Mouse (Mus musculus) layer of hippocampus, adult 11-12 months (tissue): ENCODE data around the gene Gli3.
A peak's percentile ranks its signal among the peaks of the same experiment; 100 is the strongest.

Source experiments
- DNase-seq: peaks from one replicate; pipeline ENCODE4 v3.0.0; 2022; ENCODE audit warnings: low spot score

Gli3 gene

DNA sequence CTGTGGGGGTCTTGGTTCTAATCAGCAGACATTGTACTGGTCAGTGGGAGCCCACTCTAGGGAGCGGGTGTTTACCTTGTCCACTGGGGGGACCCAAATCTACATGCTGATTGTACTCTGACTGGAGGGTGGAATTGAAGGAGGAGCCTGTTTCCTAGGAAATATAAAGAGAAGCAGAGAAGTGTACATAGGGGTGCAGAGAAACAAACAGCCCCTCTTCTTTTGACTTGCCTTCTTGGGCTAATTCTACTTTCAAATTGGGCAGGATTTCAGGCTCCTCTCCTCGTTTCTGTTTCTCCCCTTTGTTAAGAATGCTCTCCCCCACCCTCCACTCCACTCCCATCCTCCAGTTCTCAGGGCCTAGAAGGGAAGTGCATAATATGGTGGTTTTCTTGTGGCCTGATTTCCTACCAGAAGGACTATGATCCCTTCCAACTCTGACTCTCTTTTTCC, 93.6 kb downstream of the Gli3 start:
- no peak for DNase-seq

DNA sequence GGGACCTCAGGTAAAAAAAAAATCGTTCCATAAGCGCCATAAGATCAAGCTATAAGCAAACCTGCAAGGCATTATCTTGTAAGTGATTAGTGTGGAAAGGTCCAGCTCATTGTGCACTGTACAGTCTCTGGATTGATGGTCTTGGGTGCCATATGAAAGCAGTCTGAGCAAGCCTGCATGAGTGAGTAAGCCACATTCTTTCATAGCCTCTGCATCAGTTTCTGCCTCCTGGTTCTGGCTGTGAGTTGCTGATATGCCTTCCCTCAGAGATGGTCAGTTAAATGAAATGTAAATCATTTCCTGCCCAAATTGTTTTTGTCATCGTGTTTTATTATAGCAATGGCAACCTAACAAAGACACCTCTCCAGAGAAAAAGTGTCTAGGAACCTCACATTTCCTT, 98.4 kb downstream of the Gli3 start:
- no peak for DNase-seq

GRCm38 (mm10) chr13:15570908-15571568, 108.0 kb downstream of the Gli3 start:
- no peak for DNase-seq

DNA sequence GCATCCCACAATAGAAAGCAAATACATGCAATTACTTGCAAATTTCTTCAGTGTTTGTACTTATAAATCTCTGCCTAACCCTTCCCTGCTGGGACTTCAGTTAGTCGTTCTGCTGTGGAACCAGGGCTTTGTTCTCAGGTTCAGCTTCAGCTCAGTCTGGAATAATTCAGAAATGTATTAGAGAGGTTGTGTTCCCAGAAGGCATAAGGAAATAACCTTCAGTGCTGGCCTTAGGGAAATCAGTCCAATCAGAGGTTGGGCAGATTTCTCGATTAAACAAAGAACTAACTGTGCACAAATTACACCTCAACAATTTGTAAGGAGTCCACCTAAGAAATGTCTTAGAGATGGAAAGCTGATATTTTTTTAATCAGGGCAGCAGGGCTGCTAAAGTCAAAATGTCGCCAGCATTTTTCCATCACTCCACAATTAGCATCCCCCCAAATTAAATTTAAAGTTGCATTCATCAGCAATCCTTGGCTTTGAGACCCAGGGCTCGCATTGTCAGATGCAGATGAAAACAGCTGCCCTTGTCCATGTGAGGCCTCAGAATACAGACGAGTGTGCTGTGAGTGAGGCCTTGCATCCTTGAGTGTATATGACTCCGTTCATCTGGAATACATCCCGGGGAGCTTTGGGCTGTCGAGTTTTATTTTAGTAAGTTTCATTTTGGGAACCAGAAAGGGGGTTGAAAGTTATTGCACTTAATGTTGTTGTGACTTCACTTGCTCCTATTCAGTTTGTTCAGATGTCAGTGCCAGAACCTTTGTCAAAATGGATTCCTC, 114.3 kb downstream of the Gli3 start:
- DNase-seq = no peak

DNA sequence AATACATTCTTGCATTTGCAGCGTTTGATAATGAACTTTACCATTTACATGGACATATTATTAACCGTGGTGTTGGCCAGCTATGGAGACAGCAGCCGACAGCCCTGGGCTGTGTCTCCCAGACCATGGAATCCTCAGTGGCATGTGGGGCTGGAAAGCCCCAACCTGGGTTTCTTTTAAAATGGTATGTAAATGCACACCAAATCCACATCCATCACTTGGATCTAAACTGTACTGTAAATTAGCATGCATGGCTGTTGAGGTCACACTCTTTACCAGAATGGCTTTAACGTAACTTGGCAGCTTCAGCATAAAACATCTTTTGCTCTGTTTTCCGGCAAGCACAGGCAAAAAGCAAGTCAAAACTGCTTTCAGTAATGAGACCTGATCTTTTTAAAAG, 117.4 kb downstream of the Gli3 start:
- DNase-seq = no peak

DNA sequence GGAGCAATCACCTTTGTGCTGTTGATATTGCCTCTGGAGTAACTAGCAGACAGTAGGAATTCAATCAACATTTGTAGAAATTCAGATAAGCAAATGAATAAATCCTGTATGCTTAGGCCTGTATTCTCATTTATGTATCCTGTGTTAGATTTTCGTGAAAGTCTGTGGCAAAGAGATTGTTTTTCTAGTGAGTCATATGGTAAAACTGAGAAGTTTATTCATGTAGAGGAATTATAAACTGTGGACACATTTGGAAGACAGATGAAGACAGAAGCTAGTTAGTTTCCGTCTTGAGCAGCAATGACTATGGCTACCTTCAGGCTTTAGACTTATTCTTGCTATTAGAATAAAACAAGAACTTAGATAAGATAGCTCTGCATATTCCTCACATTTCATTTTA, 122.9 kb downstream of the Gli3 start:
- no peak for DNase-seq

- peak; percentile 20 for DNase-seq
Measured at GRCm38 (mm10) chr13:15588278-15589272, 125.5 kb downstream of the Gli3 start.

DNA sequence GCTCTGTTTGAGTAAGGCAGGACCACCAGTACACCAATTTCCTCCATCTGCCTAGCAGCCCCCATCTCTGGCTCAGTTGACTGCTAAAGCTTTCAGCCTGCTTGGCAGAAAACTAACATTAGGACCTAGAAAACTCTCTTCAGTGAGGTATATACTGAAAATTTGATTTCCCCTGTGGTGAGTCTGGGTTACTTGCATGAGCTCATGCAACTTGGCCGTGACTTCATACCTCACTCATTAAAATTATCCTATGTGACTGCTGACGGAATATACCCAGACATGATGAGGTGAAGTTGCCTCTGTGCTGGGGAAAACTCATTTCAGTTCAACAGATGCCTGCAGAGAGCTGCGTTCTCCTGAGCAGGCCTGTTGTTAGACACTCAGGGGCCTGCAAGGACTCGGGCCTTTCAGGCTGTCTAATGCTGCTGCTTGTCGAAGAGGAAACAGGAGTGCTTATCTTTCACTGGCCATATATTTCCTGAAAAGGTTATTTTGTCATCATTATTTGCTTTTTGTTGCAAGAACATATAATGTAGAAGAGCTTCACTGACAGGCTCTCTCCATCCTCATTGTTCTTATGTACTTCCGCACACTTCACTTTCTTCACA, 127.4 kb downstream of the Gli3 start:
- DNase-seq = no peak

- DNase-seq = no peak
Measured at GRCm38 (mm10) chr13:15596667-15597066, 133.6 kb downstream of the Gli3 start.

DNA sequence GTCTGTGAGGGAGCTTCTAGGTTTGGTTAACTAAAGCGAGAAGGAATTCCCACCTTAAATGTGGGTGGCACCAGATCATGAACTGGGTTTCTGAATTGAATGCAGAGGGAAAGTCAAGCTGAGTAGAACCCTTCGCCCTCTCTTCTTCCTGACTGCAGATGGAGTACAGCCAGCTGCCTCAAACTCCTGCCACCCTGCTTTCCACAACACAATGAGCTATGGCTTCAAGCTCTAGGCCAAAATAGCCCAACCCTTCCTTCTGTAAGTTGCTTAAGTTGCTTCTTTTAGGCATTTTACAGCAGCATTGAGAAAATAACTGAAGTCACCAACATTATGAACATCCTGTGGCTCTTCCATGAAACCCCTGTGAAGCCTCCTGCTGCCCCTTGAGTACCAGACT, 136.7 kb downstream of the Gli3 start:
- DNase-seq = no peak

GRCm38 (mm10) chr13:15602161-15602560, 139.1 kb downstream of the Gli3 start:
- no peak for DNase-seq

- DNase-seq = no peak
Measured at GRCm38 (mm10) chr13:15602677-15603221, 139.7 kb downstream of the Gli3 start.

GRCm38 (mm10) chr13:15604074-15604473, 141.0 kb downstream of the Gli3 start:
- DNase-seq = no peak

DNA sequence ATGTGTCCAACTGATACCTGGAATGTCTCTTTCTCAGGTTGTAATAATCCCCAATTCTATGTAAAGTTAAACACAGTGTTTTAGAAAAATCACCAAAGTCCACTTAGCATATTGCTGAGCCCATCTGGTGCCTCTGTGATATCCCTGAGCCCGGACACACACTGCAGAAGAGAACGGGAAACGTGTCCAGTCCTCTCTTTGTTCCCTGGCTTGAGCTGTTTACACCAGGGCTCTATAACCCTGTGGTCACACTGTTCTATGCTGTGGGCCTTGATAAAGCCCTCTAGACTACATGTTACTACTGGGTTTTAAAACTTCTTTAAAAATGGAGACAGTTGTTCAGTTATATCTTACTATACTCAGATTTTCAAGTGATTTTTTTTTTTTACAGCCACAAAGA, 154.4 kb downstream of the Gli3 start:
- DNase-seq = no peak

- no peak for DNase-seq
Measured at GRCm38 (mm10) chr13:15618051-15618692, 155.1 kb downstream of the Gli3 start.

DNA sequence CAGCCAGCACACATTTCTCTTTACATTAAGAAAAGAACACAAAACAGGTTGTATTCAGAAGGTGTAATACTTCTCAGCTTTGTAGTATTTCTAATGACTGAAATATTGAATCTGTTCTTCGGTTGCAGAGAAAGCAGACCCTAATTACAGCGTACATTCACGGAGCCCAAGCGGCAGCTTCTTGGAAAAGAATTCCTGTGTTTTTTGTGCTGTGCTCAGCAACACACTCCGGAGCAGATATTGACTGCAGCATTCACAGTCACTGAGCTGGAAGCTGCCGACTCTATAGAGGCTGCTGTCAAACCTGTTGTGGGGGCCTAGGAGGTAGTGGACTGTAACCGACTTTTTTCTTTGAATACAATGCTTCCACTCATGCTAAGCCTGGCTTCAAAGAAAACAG, 158.0 kb downstream of the Gli3 start:
- DNase-seq = no peak

- no peak for DNase-seq
Measured at GRCm38 (mm10) chr13:15624490-15625353, 161.7 kb downstream of the Gli3 start.

- no peak for DNase-seq
Measured at GRCm38 (mm10) chr13:15641548-15641947, 178.5 kb downstream of the Gli3 start.

- DNase-seq = no peak
Measured at GRCm38 (mm10) chr13:15660502-15660901, 197.5 kb downstream of the Gli3 start.

DNA sequence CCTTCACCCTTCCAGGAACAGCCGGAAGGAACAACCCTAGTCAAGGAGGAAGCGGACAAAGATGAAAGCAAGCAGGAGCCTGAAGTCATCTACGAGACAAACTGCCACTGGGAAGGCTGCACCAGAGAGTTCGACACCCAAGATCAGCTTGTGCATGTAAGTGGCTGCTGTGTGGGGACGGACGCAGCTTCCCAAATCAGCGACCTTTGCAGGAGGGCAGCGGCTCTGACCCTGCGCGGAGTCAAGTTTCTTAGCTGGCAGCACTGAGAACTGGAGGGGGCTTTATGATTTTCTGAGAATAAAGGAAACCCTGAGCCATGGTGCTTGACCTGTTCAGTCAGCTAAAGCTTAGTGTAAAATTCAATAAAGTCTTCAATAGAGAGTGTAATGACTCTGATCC, 199.3 kb downstream of the Gli3 start:
- no peak for DNase-seq
